Mouse (Mus musculus): ENCODE results near the gene Prickle2. TPM values are rescaled to one million over a fixed set of nuclear protein-coding genes. Genes with fewer than 3 reads are reported as not detected.

The Prickle2 gene
- polyA plus RNA-seq, 1 experiment from 2014 or later: 13.6 TPM

DNA sequence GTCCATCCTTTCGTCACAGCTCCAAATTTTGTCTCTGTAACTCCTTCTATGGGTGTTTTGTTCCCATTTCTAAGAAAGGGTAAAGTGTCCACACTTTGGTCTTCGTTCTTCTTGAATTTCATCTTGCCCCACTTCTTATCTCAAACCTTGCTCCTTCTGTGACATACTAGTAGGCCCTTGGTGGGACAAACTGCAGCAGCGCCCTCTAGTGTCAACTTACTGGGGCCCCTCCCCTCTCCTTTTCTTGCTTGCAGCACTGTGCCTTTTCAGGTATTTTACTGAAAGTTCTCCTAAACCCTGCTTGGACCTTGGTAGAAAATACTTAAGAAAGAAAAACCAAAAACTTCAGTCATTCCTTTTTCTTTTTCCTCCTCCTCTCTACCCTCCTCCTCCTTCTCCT, 264.8 kb downstream of the Prickle2 start:
- no peak overlapping the region for H3K9ac ChIP-seq (ENCODE audit: low read depth, low read length)
- H3K4me2 ChIP-seq (ENCODE audit: low read length): no peak overlapping the region
- H3K27me3 ChIP-seq (replicated peaks; ENCODE audit: control insufficient read depth, insufficient read depth, low read length): no peaks in the 10 kb centered on the region
- no peak overlapping the region for H3K4me3 ChIP-seq (ENCODE audit: low read length)
- 57% methylated on average over 2 of the region's 3 CpGs for WGBS
- H3K4me1 ChIP-seq (ENCODE audit: control insufficient read depth, insufficient read depth, low read depth, low read length): no peaks in the 10 kb centered on the region
- H3K36me3 ChIP-seq (ENCODE audit: control insufficient read depth, insufficient read depth, low read length): no peaks in the 10 kb centered on the region
- no peaks in the 10 kb centered on the region for H3K9me3 ChIP-seq (ENCODE audit: control insufficient read depth, low read length)
- no peak for ATAC-seq
- no peak overlapping the region for H3K27ac ChIP-seq (ENCODE audit: low read depth, low read length)

DNA sequence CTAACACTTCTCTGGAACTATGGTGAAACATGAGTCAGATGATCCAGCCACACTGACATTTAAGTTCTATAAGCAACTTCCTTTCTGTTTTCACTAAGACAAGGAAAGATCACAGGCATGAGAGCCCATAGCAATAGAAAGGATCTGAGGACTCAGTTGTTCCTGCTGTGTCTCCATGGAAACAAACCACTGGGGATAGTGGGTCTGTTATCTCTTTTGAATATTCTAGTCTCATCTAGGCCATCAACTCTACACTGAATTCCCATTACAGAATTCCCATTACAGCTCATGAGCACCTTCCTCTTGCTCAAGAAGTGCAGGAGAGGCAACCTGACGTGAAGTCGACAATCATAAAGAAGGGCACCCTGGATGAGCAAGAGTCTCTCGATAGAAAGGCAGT, 265.7 kb downstream of the Prickle2 start:
- H3K4me1 ChIP-seq (ENCODE audit: control insufficient read depth, insufficient read depth, low read depth, low read length): no peaks in the 10 kb centered on the region
- H3K4me3 ChIP-seq (ENCODE audit: low read length): no peak overlapping the region
- no peak for ATAC-seq
- H3K4me2 ChIP-seq (ENCODE audit: low read length): no peak overlapping the region
- H3K9me3 ChIP-seq (ENCODE audit: control insufficient read depth, low read length): no peaks in the 10 kb centered on the region
- whole genome bisulfite sequencing: 64% methylated on average over 3 of the region's 3 CpGs
- H3K27me3 ChIP-seq (replicated peaks; ENCODE audit: control insufficient read depth, insufficient read depth, low read length): no peaks in the 10 kb centered on the region
- no peak overlapping the region for H3K9ac ChIP-seq (ENCODE audit: low read depth, low read length)
- no peaks in the 10 kb centered on the region for H3K36me3 ChIP-seq (ENCODE audit: control insufficient read depth, insufficient read depth, low read length)
- H3K27ac ChIP-seq (ENCODE audit: low read depth, low read length): no peak overlapping the region

DNA sequence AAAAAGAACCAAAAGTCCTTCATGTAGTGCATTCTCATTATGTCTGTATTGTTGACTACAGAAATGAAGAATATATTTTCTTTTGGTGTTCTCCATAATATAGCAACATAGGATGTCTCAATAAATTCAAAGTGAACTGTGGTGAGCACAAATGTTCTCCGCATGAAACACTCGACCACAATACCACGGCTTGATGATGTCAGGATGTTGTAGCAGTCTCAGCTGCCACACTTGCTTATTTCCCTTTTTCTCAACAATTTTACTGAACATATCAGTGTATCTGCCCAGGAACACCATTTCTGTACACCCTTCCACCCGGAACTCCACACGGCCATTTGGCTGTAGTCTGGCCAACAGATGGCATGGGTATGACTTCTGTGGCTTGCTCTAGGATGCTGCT, 273.8 kb downstream of the Prickle2 start:
- Histone ChIP-seq H3K9me3 (ENCODE audit: control insufficient read depth, low read length) (no peaks in the 10 kb centered on the region), H3K4me3 (ENCODE audit: low read length) (no peak overlapping the region), H3K36me3 (ENCODE audit: control insufficient read depth, insufficient read depth, low read length) (no peaks in the 10 kb centered on the region), H3K4me2 (ENCODE audit: low read length) (no peak overlapping the region), H3K9ac (ENCODE audit: low read depth, low read length) (no peak overlapping the region), H3K4me1 (ENCODE audit: control insufficient read depth, insufficient read depth, low read depth, low read length) (no peaks in the 10 kb centered on the region), H3K27ac (ENCODE audit: low read depth, low read length) (no peak overlapping the region), H3K27me3 (replicated peaks; ENCODE audit: control insufficient read depth, insufficient read depth, low read length) (no peaks in the 10 kb centered on the region)
- 96% methylated on average over 5 of the region's 5 CpGs for WGBS
- no peak for ATAC-seq

DNA sequence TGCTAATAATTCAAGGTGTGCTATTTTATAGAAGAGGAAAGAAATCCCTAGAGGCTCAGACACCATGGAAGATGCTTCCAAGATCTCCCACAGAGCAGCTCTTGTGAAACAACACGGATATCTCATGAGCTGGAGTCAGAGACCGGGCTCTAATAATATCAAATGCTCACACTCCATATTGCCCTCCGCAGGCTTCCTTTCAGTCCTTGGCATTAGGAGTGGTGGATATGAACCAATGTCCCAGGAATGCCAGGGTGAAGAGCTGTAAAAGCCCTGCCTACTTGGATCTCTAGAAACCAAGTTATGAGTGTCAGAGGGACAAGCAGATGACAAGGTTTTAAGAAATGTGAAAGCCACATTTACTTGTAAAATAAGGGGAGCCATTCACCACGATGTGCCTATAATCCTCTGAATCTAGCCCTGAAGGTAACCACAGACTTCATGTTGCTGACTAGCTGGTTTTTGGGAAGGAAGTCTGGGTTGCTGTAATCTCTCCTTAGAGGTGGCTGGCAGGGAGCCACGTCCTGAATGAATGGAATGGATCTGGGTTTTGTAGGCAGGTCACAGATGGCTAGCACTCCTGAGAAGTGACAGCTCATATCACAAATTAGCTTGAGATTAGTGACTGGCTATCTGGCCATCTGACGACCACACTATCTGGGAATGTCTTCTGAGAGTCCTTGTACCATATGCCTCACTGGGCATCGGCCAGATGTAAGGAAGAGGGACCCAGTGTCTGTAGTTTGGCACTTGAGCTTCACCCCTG, 278.4 kb downstream of the Prickle2 start:
- no peaks in the 10 kb centered on the region; the same call in 1 of the 2 replicates for H3K36me3 ChIP-seq (ENCODE audit: control insufficient read depth, insufficient read depth, low read length)
- WGBS: 64% methylated on average over 7 of the region's 7 CpGs
- H3K9ac ChIP-seq (ENCODE audit: low read depth, low read length): no peak overlapping the region
- H3K4me3 ChIP-seq (ENCODE audit: low read length): no peak overlapping the region
- no peak overlapping the region for H3K4me2 ChIP-seq (ENCODE audit: low read length)
- 0 out of 2 replicates have a peak, but pooled peaks cover 2% of the 10 kb centered on the region for H3K4me1 ChIP-seq (ENCODE audit: control insufficient read depth, insufficient read depth, low read depth, low read length)
- H3K9me3 ChIP-seq (ENCODE audit: control insufficient read depth, low read length): no peaks in the 10 kb centered on the region
- H3K27me3 ChIP-seq (replicated peaks; ENCODE audit: control insufficient read depth, insufficient read depth, low read length): no peaks in the 10 kb centered on the region
- H3K27ac ChIP-seq (ENCODE audit: low read depth, low read length): no peak overlapping the region
- 0 out of 2 replicates have a peak, but pooled peaks have one; percentile 50 for ATAC-seq

DNA sequence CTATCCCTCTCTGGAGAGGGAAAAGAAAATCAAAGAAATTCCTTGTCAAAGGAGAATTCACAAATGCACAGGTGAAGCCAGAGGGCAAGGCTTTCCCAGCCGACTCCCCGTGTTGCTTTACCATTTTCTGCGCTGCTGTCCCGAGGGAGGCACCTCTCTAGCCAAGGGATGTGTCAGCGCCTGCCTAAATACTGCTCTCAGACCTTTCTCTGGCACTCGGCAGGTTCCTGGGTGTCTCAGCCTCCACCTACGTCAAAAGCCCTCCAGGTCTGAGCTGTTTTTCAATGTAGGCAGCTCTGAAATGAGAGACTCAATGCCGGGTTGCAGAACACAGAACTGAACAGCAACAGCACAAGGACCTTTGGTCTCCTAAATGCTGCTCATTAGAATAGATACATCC, 280.1 kb downstream of the Prickle2 start:
- WGBS: 75% methylated on average over 8 of the region's 8 CpGs
- Histone ChIP-seq H3K9ac (ENCODE audit: low read depth, low read length) (no peak overlapping the region), H3K4me3 (ENCODE audit: low read length) (no peak overlapping the region), H3K36me3 (ENCODE audit: control insufficient read depth, insufficient read depth, low read length) (peaks cover 5% of the 10 kb centered on the region), H3K4me1 (ENCODE audit: control insufficient read depth, insufficient read depth, low read depth, low read length) (0 out of 2 replicates have a peak, but pooled peaks cover 2% of the 10 kb centered on the region), H3K9me3 (ENCODE audit: control insufficient read depth, low read length) (no peaks in the 10 kb centered on the region), H3K4me2 (ENCODE audit: low read length) (no peak overlapping the region), H3K27ac (ENCODE audit: low read depth, low read length) (no peak overlapping the region), H3K27me3 (replicated peaks; ENCODE audit: control insufficient read depth, insufficient read depth, low read length) (no peaks in the 10 kb centered on the region)
- ATAC-seq: no peak

DNA sequence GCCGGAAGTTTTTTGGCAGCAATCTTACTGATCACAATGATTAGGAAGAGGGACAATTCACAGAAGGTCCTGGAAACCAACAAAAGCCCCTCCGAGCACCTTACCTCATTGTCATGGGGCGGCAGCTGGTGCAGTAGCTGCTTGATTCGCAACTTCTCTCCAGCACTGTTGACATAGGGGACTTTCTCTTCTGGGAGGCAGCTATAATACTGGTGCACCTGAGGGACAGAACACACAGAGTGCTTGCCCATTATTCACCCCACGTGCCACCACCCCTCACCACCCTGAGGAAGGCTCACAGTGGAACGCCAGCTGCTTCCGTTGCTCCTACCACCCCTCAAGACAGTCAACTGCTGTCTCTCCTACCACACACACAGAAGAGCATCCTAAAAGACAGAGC, 280.5 kb downstream of the Prickle2 start:
- ATAC-seq: no peak

DNA sequence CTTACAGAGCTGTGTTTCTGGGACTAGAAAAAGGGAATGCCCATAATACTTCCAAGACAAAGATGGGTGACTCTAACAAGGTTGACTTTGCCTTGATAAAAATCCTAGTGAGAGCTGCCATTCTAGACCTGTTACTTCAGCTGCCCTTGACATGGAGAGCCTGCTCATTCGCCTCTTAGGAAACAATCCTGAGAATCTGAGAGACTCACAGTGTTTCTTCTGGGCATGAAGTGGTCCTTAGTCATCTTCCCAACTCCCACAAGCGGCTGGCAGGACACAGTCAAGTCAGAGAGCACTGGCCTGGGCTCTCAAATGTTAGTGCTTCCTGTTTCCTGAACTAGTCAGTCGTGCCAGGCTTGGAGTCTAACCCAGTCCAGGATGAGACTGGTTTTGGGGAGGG, 281.0 kb downstream of the Prickle2 start:
- no peak overlapping the region for H3K9ac ChIP-seq (ENCODE audit: low read depth, low read length)
- ATAC-seq: no peak
- no peak overlapping the region for H3K4me3 ChIP-seq (ENCODE audit: low read length)
- H3K9me3 ChIP-seq (ENCODE audit: control insufficient read depth, low read length): no peaks in the 10 kb centered on the region
- peaks cover 5% of the 10 kb centered on the region for H3K36me3 ChIP-seq (ENCODE audit: control insufficient read depth, insufficient read depth, low read length)
- H3K4me1 ChIP-seq (ENCODE audit: control insufficient read depth, insufficient read depth, low read depth, low read length): 0 out of 2 replicates have a peak, but pooled peaks cover 2% of the 10 kb centered on the region
- no peak overlapping the region for H3K4me2 ChIP-seq (ENCODE audit: low read length)
- H3K27me3 ChIP-seq (replicated peaks; ENCODE audit: control insufficient read depth, insufficient read depth, low read length): no peaks in the 10 kb centered on the region
- 70% methylated on average over 3 of the region's 3 CpGs for WGBS
- H3K27ac ChIP-seq (ENCODE audit: low read depth, low read length): no peak overlapping the region

More for the DNA sequence above, 280.5 kb downstream of the Prickle2 start:
- no peaks in the 10 kb centered on the region for H3K9me3 ChIP-seq (ENCODE audit: control insufficient read depth, low read length)
- H3K4me3 ChIP-seq (ENCODE audit: low read length): no peak overlapping the region
- WGBS: 72% methylated on average over 7 of the region's 7 CpGs
- no peak overlapping the region for H3K4me2 ChIP-seq (ENCODE audit: low read length)
- H3K36me3 ChIP-seq (ENCODE audit: control insufficient read depth, insufficient read depth, low read length): peaks cover 5% of the 10 kb centered on the region
- no peaks in the 10 kb centered on the region for H3K27me3 ChIP-seq (replicated peaks; ENCODE audit: control insufficient read depth, insufficient read depth, low read length)
- H3K27ac ChIP-seq (ENCODE audit: low read depth, low read length): no peak overlapping the region
- 0 out of 2 replicates have a peak, but pooled peaks cover 2% of the 10 kb centered on the region for H3K4me1 ChIP-seq (ENCODE audit: control insufficient read depth, insufficient read depth, low read depth, low read length)
- no peak overlapping the region for H3K9ac ChIP-seq (ENCODE audit: low read depth, low read length)

DNA sequence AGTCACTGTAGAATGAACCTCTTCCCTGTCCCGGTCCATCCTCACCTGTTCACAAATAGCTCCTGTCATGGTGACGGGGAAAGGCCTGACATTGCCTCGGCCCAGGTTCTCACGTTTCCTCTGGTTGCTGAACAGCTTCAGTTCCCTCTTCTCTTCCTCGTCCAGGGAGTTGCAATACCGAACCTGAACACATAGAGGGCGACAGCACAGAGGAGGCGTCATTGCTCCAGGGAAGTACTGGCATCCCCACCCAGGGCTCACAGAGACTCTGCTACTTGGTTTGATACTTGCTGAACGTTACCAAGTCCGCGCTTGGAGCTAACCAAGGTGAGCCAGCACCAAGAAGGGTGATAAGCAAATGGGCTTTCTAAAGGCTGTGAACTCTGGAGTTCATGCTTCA, 283.7 kb downstream of the Prickle2 start:
- no peak overlapping the region for H3K4me3 ChIP-seq (ENCODE audit: low read length)
- H3K27me3 ChIP-seq (replicated peaks; ENCODE audit: control insufficient read depth, insufficient read depth, low read length): no peaks in the 10 kb centered on the region
- no peak overlapping the region for H3K27ac ChIP-seq (ENCODE audit: low read depth, low read length)
- no peaks in the 10 kb centered on the region for H3K9me3 ChIP-seq (ENCODE audit: control insufficient read depth, low read length)
- no peak for ATAC-seq
- no peak overlapping the region for H3K9ac ChIP-seq (ENCODE audit: low read depth, low read length)
- H3K36me3 ChIP-seq (ENCODE audit: control insufficient read depth, insufficient read depth, low read length): peaks cover 5% of the 10 kb centered on the region
- 44% methylated on average over 11 of the region's 11 CpGs for WGBS
- H3K4me1 ChIP-seq (ENCODE audit: control insufficient read depth, insufficient read depth, low read depth, low read length): 0 out of 2 replicates have a peak, but pooled peaks cover 2% of the 10 kb centered on the region
- no peak overlapping the region for H3K4me2 ChIP-seq (ENCODE audit: low read length)

DNA sequence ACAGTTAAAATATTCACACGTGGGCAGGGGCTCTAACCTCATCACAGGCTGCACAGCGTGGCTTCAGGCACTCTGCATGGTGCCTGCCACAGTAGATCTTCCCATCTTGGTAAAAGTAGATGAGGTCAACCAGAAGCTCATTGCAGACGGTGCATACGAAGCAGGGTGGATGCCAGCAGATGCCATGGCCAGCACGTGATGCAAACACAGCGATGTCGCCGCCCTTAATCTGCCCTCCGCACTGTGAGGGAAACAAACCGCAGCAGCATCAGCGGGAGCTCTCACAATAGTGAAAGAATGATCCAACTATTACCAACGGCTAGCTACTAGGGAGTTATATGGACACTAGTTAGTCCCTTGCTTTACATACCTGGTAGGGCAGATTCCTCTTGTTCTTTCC, 285.8 kb downstream of the Prickle2 start:
- no peaks in the 10 kb centered on the region for H3K27me3 ChIP-seq (replicated peaks; ENCODE audit: control insufficient read depth, insufficient read depth, low read length)
- H3K36me3 ChIP-seq (ENCODE audit: control insufficient read depth, insufficient read depth, low read length): peaks cover 9% of the 10 kb centered on the region
- peaks cover under 1% of the 10 kb centered on the region; the same call in 1 of the 2 replicates for H3K4me1 ChIP-seq (ENCODE audit: control insufficient read depth, insufficient read depth, low read depth, low read length)
- WGBS: 83% methylated on average over 12 of the region's 12 CpGs
- no peak overlapping the region for H3K4me3 ChIP-seq (ENCODE audit: low read length)
- H3K27ac ChIP-seq (ENCODE audit: low read depth, low read length): no peak overlapping the region
- H3K9ac ChIP-seq (ENCODE audit: low read depth, low read length): no peak overlapping the region
- no peak overlapping the region for H3K4me2 ChIP-seq (ENCODE audit: low read length)
- no peaks in the 10 kb centered on the region for H3K9me3 ChIP-seq (ENCODE audit: control insufficient read depth, low read length)
- no peak for ATAC-seq
